Mouse (Mus musculus): ENCODE data around the gene Erich3. TPM values are rescaled to one million over a fixed set of nuclear protein-coding genes. Genes with fewer than 3 reads are reported as not detected.

Gene Erich3
- polyA plus RNA-seq, 1 experiment from 2014 or later, result 0.68 TPM

- ATAC-seq (ENCODE audit: low FRiP score), result peak; percentile 90
- WGBS, result 11% methylated on average over 19 of the region's 19 CpGs
- peak overlapping the region; percentile 22 for H3K4me3 ChIP-seq (replicated peaks)
- H3K36me3 ChIP-seq (replicated peaks), result no peaks in the 10 kb centered on the region
- no peak overlapping the region for H3K9ac ChIP-seq
- H3K4me2 ChIP-seq, result peak overlapping the region; percentile 50
- H3K4me1 ChIP-seq, result peaks cover 20% of the 10 kb centered on the region
- peak overlapping the region; percentile 74 for H3K27ac ChIP-seq
- peaks cover 9% of the 10 kb centered on the region; the same call in 1 of the 2 replicates for H3K27me3 ChIP-seq
- H3K9me3 ChIP-seq, result no peaks in the 10 kb centered on the region
Observed at GRCm38 (mm10) chr3:154816801-154817625, 153.4 kb downstream of the Erich3 start.

Other genes with a start within 250 kb of the Erich3 start
- 16.4 and 16.8 TPM in 2 replicates for gene Cryz, start 67.1 kb upstream of the Erich3 start, polyA plus RNA-seq (2016; fragmentation: Nextera tagmentation; extraction: Ambion mirVana)
- 14.7 and 18.9 TPM in 2 replicates for gene Tyw3, start 66.8 kb upstream of the Erich3 start, polyA plus RNA-seq (2016; fragmentation: Nextera tagmentation; extraction: Ambion mirVana)

Measured in forebrain, embryonic 12.5 days (tissue).